In genomic region chr5:98016247-98017203, GRCm38 (mm10) we compare ENCODE assay signal across 9 mouse cellular contexts. TPM values are rescaled to one million over a fixed set of nuclear protein-coding genes. Genes with fewer than 3 reads are reported as not detected.
DNase-seq lines count a peak whose midpoint lies in the region; ATAC-seq and TF ChIP-seq lines count a peak whose summit lies in the region.
"Had no signal": no experiment of that assay in that cellular context is flagged by ENCODE, and none has a peak within 500 bp of the region (broad histone marks: within the 10 kb centered on the region; RNA-seq: fewer than 3 reads in every experiment).

No protein-coding gene starts in this region.

- WGBS in heart, embryonic 13.5 days = 54% methylated on average over 20 of the region's 20 CpGs
- 49% methylated on average over 20 of the region's 20 CpGs for WGBS in thymus, adult 2 months
- WGBS in forebrain, embryonic 16.5 days = 88% methylated on average over 20 of the region's 20 CpGs

- peaks cover 4% of the 10 kb centered on the region for H3K4me1 ChIP-seq in testis, adult 2 months (ENCODE audit: control insufficient read depth, insufficient read depth, low read length)
- H3K4me1 ChIP-seq in heart, embryonic 13.5 days = peaks cover 29% of the 10 kb centered on the region
- peaks cover 10% of the 10 kb centered on the region for H3K4me1 ChIP-seq in thymus, adult 2 months (replicated peaks; ENCODE audit: control insufficient read depth, insufficient read depth, low read length)
- no peaks in the 10 kb centered on the region for H3K4me1 ChIP-seq in forebrain, embryonic 16.5 days (replicated peaks; ENCODE audit: control insufficient read depth, insufficient read depth, low read length)
- H3K4me1 ChIP-seq: liver, embryonic 15.5 days had no signal

- peak overlapping the region; percentile 35 for H3K4me2 ChIP-seq in heart, embryonic 13.5 days
- H3K4me2 ChIP-seq in forebrain, embryonic 16.5 days (ENCODE audit: low read length) = no peak overlapping the region
- H3K4me2 ChIP-seq: liver, embryonic 15.5 days had no signal

- H3K9ac ChIP-seq in heart, embryonic 13.5 days = peak overlapping the region; percentile 47
- H3K9ac ChIP-seq in forebrain, embryonic 16.5 days (replicated peaks; ENCODE audit: low read depth, low read length) = no peak overlapping the region
- H3K9ac ChIP-seq: liver, embryonic 15.5 days had no signal

- no peak overlapping the region for H3K27ac ChIP-seq in testis, adult 2 months (ENCODE audit: control insufficient read depth, insufficient read depth, low read depth, low read length)
- H3K27ac ChIP-seq in heart, embryonic 13.5 days (replicated peaks) = peak overlapping the region; percentile 68
- peak overlapping the region; percentile 62 for H3K27ac ChIP-seq in thymus, adult 2 months (ENCODE audit: control insufficient read depth, insufficient read depth, low read length)
- H3K27ac ChIP-seq in forebrain, embryonic 16.5 days (ENCODE audit: low read length) = no peak overlapping the region
- H3K27ac ChIP-seq: liver, embryonic 15.5 days had no signal

- no peak for TF ChIP-seq POLR2A in testis, adult 2 months (IDR thresholded peaks at IDR 0.05; ENCODE audit: control insufficient read depth, low read depth, low read length)
- TF ChIP-seq POLR2A in thymus, adult 2 months (IDR thresholded peaks at IDR 0.05; ENCODE audit: control insufficient read depth, extremely low read depth, insufficient read depth, low read length, poor library complexity) = no peak

- no peaks in the 10 kb centered on the region for H3K27me3 ChIP-seq in testis, adult 2 months (ENCODE audit: control insufficient read depth, insufficient read depth, low read length)
- H3K27me3 ChIP-seq in heart, embryonic 13.5 days (replicated peaks) = no peaks in the 10 kb centered on the region
- H3K27me3 ChIP-seq in thymus, adult 2 months (ENCODE audit: control insufficient read depth, insufficient read depth, low read length) = no peaks in the 10 kb centered on the region
- no peaks in the 10 kb centered on the region for H3K27me3 ChIP-seq in forebrain, embryonic 16.5 days (replicated peaks; ENCODE audit: control insufficient read depth, insufficient read depth, low read length)
- H3K27me3 ChIP-seq: liver, embryonic 15.5 days had no signal

- no peak for TF ChIP-seq CTCF in testis, adult 2 months (IDR thresholded peaks at IDR 0.05; ENCODE audit: control insufficient read depth, insufficient read depth, insufficient replicate concordance, low read depth, low read length)
- no peak for TF ChIP-seq CTCF in thymus, adult 2 months (IDR thresholded peaks at IDR 0.05; ENCODE audit: borderline replicate concordance, control insufficient read depth, extremely low read depth, insufficient read depth, low read length, poor library complexity)

- ATAC-seq in heart, embryonic 13.5 days (ENCODE audit: extremely low read depth, insufficient number of reproducible peaks, low FRiP score, low TSS enrichment) = no peak
- no peak for ATAC-seq in forebrain, embryonic 16.5 days

- H3K9me3 ChIP-seq in heart, embryonic 13.5 days = no peaks in the 10 kb centered on the region
- H3K9me3 ChIP-seq in forebrain, embryonic 16.5 days (ENCODE audit: control insufficient read depth, low read length) = no peaks in the 10 kb centered on the region
- H3K9me3 ChIP-seq: liver, embryonic 15.5 days had no signal

- H3K4me3 ChIP-seq in testis, adult 2 months (ENCODE audit: control insufficient read depth, low read depth, low read length) = peak overlapping the region; percentile 72
- no peak overlapping the region for H3K4me3 ChIP-seq in heart, embryonic 13.5 days
- H3K4me3 ChIP-seq in thymus, adult 2 months (ENCODE audit: control insufficient read depth, insufficient read depth, low read length) = peak overlapping the region; percentile 15; the same call in 1 of the 2 replicates
- no peak overlapping the region for H3K4me3 ChIP-seq in forebrain, embryonic 16.5 days (replicated peaks; ENCODE audit: low read length)
- H3K4me3 ChIP-seq: liver, embryonic 15.5 days had no signal

- no peak for DNase-seq in testis, postnatal 14 days (ENCODE audit: low spot score)
- peak; percentile 77 for DNase-seq in lung, postnatal 36 days
- DNase-seq in thymus, adult 2 months = peak; percentile 36
- no peak for DNase-seq in adrenal gland, adult 2 months
- DNase-seq in layer of hippocampus, adult 9-10 months (ENCODE audit: low spot score) = no peak

- H3K36me3 ChIP-seq in testis, adult 2 months (ENCODE audit: control insufficient read depth, insufficient read depth, low read length) = no peaks in the 10 kb centered on the region
- peaks cover 49% of the 10 kb centered on the region for H3K36me3 ChIP-seq in heart, embryonic 13.5 days
- no peaks in the 10 kb centered on the region for H3K36me3 ChIP-seq in thymus, adult 2 months (ENCODE audit: control insufficient read depth, insufficient read depth, low read length)
- no peaks in the 10 kb centered on the region for H3K36me3 ChIP-seq in forebrain, embryonic 16.5 days (ENCODE audit: control insufficient read depth, insufficient read depth)
- H3K36me3 ChIP-seq: liver, embryonic 15.5 days had no signal

RNA-seq across cellular contexts. Expression of gene Antxr2, which starts 14.3 kb away (rescaled TPM):
- 2.2 and 2.7 TPM in 2 replicates for polyA plus RNA-seq in testis, adult 2 months (2012; rRNA removed)
- polyA plus RNA-seq in heart, embryonic 13.5 days (2015; fragmentation: Nextera tagmentation; extraction: Ambion mirVana) = 50.3 and 54.6 TPM in 2 replicates
- polyA plus RNA-seq in thymus, adult 2 months (2012; rRNA removed) = 4.5 and 5.0 TPM in 2 replicates
- 10 to 100 TPM; 49.8 to 50.1 TPM for total RNA-seq in adrenal gland, adult 2 months (2021)
- polyA plus RNA-seq in adrenal gland, adult 2 months (2012; rRNA removed) = 10.6 and 12.4 TPM in 2 replicates
- polyA plus RNA-seq in forebrain, embryonic 16.5 days (2015; fragmentation: Nextera tagmentation; extraction: Ambion mirVana) = 4.1 TPM in 2 replicates

Comparison
In these comparisons a context has a peak if more than half of its experiments do, and no peak if none do; other contexts are left out.
1. H3K27ac ChIP-seq: peak in heart, embryonic 13.5 days (single experiment) and thymus, adult 2 months (single experiment); none in testis, adult 2 months (single experiment) and forebrain, embryonic 16.5 days (single experiment).
2. H3K4me3 ChIP-seq: peak in testis, adult 2 months (single experiment) and thymus, adult 2 months (single experiment); none in heart, embryonic 13.5 days (single experiment) and forebrain, embryonic 16.5 days (single experiment).
3. DNase-seq: peak in lung, postnatal 36 days (single experiment) and thymus, adult 2 months (single experiment); none in testis, postnatal 14 days (single experiment), adrenal gland, adult 2 months (single experiment) and layer of hippocampus, adult 9-10 months (single experiment).